In genomic region chr15:93916856-93917255, GRCm38 (mm10) we compare ENCODE assay signal across 12 mouse cellular contexts.
DNase-seq lines count a peak whose midpoint lies in the region; TF ChIP-seq lines count a peak whose summit lies in the region.
"Had no signal": no experiment of that assay in that cellular context is flagged by ENCODE, and none has a peak within 500 bp of the region (broad histone marks: within the 10 kb centered on the region; RNA-seq: fewer than 3 reads in every experiment).

No protein-coding gene starts in this region.

- no peaks in the 10 kb centered on the region for H3K79me2 ChIP-seq in liver, adult 2 months (ENCODE audit: control insufficient read depth, insufficient read depth, low read length)

- WGBS in heart, embryonic 10.5 days, result 35% methylated on average over 3 of the region's 3 CpGs
- WGBS in liver, adult 2 months, result 53% methylated on average over 3 of the region's 3 CpGs
- 15% methylated on average over 3 of the region's 3 CpGs for WGBS in olfactory bulb, adult 2 months

- H3K27ac ChIP-seq in heart, embryonic 10.5 days, result peak overlapping the region; percentile 67; the same call in 1 of the 2 replicates
- H3K27ac ChIP-seq in liver, adult 2 months (replicated peaks; ENCODE audit: insufficient read depth, low read depth, low read length), result 0 out of 2 replicates have a peak overlapping the region, but pooled peaks have one; percentile 52
- H3K27ac ChIP-seq in olfactory bulb, adult 2 months (ENCODE audit: insufficient read depth, low read depth, low read length), result peak overlapping the region; percentile 78; the same call in 1 of the 2 replicates

- peaks cover 50% of the 10 kb centered on the region for H3K4me1 ChIP-seq in heart, embryonic 10.5 days
- no peaks in the 10 kb centered on the region for H3K4me1 ChIP-seq in liver, adult 2 months (ENCODE audit: control insufficient read depth, insufficient read depth, low read length)
- no peaks in the 10 kb centered on the region for H3K4me1 ChIP-seq in olfactory bulb, adult 2 months (ENCODE audit: control insufficient read depth, insufficient read depth, low read length)

- no peaks in the 10 kb centered on the region for H3K9me3 ChIP-seq in heart, embryonic 10.5 days

- no peaks in the 10 kb centered on the region for H3K27me3 ChIP-seq in heart, embryonic 10.5 days (ENCODE audit: insufficient read depth, poor library complexity, severe bottlenecking)
- no peaks in the 10 kb centered on the region for H3K27me3 ChIP-seq in liver, adult 2 months (ENCODE audit: control insufficient read depth, insufficient read depth, low read length)

- no peak for TF ChIP-seq CTCF in liver, adult 2 months (IDR thresholded peaks at IDR 0.05; ENCODE audit: low read depth, low read length)
- no peak for TF ChIP-seq CTCF in olfactory bulb, adult 2 months (IDR thresholded peaks at IDR 0.05; ENCODE audit: insufficient read depth, low read depth, low read length)

- peak overlapping the region; percentile 22; the same call in 1 of the 2 replicates for H3K4me3 ChIP-seq in heart, embryonic 10.5 days
- peak overlapping the region; percentile 23; the same call in 1 of the 2 replicates for H3K4me3 ChIP-seq in liver, adult 2 months (ENCODE audit: insufficient read depth, low read depth, low read length)
- no peak overlapping the region for H3K4me3 ChIP-seq in olfactory bulb, adult 2 months (ENCODE audit: insufficient read depth, low read depth, low read length)

- TF ChIP-seq POLR2A in liver, adult 2 months (IDR thresholded peaks at IDR 0.05; ENCODE audit: extremely low read depth, insufficient read depth, low read length), result no peak
- no peak for TF ChIP-seq POLR2A in olfactory bulb, adult 2 months (IDR thresholded peaks at IDR 0.05; ENCODE audit: insufficient read depth, low read depth, low read length)

- no peak for DNase-seq in heart, embryonic 10.5 days (ENCODE audit: low spot score)
- no peak for DNase-seq in heart, adult 18-20 months
- peak; percentile 26 for DNase-seq in liver, adult 2 months (ENCODE audit: extremely low read depth, low read depth, low spot score)
- no peak for DNase-seq in liver
- peak; percentile 28 for DNase-seq in induced T-regulatory cell, adult 2 months (ENCODE audit: low read depth)
- no peak for DNase-seq in cerebellum, postnatal 10 days
- DNase-seq in urinary bladder, postnatal 14 days (ENCODE audit: low spot score), result no peak
- DNase-seq: adrenal gland, postnatal 25 days; B cell, adult 2 months; cerebellum, postnatal 25 days; liver, postnatal 0 days had no signal

- no peak overlapping the region for H3K9ac ChIP-seq in liver, adult 2 months (ENCODE audit: low read depth, low read length)
- H3K9ac ChIP-seq: liver, postnatal 0 days had no signal

- no peaks in the 10 kb centered on the region for H3K36me3 ChIP-seq in heart, embryonic 10.5 days
- H3K36me3 ChIP-seq in liver, adult 2 months (ENCODE audit: control insufficient read depth, insufficient read depth, low read length), result no peaks in the 10 kb centered on the region

Comparison
In these comparisons a context has a peak if more than half of its experiments do, and no peak if none do; other contexts are left out.
1. DNase-seq: peak in liver, adult 2 months (single experiment) and induced T-regulatory cell, adult 2 months (single experiment); none in heart, embryonic 10.5 days (single experiment), heart, adult 18-20 months (0 of 2), liver (single experiment), cerebellum, postnatal 10 days (0 of 2) and urinary bladder, postnatal 14 days (single experiment).
2. Peak in every context shown above with its lines, with median percentiles within 50 percentile points of each other: H3K27ac ChIP-seq.